Mouse (Mus musculus) spleen, embryonic (tissue): ENCODE results near the gene Axin1.

Source experiments
- CTCF ChIA-PET: fragments of 350-600 bp; sonication (Branson Sonifier 250); formaldehyde crosslinking; loops from one replicate; lab custom pipeline; 2022; lab: Charles Lee

The Axin1 gene

GRCm38 (mm10) chr17:26235077-26235815, 96.8 kb downstream of the Axin1 start:
- CTCF ChIA-PET: no interaction called here

- CTCF ChIA-PET: no interaction called here
Observed at GRCm38 (mm10) chr17:26237667-26238066, 99.2 kb downstream of the Axin1 start.

GRCm38 (mm10) chr17:26239551-26239950, 101.1 kb downstream of the Axin1 start:
- CTCF ChIA-PET: no interaction called here

- CTCF ChIA-PET: no interaction called here
Observed at GRCm38 (mm10) chr17:26240120-26240790, 101.8 kb downstream of the Axin1 start.

DNA sequence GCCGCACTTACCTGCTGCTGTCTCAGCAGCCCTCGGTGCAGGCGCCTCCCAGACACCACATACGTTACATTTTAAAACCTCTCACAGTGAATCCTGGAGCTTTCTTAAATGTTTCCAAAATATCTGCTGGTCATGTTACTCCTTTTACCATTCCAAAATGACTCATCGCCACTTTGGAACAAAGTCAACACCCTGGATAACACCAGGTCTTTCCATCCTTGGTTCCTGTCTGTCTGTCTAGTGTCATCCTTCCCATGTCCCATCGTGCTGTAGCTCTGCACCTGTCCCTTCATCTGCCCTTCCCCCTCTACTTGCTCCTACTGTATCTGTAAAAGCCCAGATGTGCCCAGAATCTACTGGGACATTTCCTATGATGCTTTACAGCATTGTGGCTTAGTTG, 102.5 kb downstream of the Axin1 start:
- CTCF ChIA-PET: no interaction called here

GRCm38 (mm10) chr17:26243471-26244100, 105.1 kb downstream of the Axin1 start:
- CTCF ChIA-PET: no interaction called here

DNA sequence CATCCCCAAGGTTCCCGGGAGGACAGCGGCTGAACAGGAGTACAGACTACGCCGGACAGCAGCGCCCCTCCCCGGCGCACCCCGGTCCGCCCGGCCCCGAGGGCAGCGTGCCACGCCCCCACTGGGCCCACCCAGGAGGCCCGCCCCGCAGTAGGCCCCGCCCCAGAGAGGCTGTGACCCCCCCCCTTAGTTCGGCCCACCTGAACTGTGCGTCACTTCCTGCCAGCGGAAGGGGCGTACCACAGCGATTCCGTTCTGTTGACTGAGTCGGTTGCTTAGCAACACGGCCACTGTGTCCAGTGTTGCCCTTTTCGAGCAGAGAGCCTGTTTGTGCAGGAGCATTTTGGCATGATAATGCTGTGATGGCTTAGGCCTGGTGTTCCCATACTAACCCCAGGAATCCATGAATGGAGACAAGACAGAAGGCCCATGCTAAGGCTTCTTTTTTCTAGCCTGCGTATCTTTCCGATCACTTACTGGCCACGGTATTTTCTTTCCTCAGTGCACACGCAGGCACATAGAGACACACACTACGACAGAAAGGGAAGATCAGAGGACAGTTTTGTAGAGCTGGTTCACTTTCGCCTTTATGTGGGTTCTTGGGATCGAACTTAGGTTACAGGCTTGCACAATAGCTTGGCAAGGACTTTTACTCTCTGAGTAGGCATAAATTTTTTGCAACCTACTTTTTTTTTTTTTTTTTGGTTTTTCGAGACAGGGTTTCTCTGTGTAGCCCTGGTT, 105.8 kb downstream of the Axin1 start, which contains the start of gene Fam234a:
Gene Fam234a (minus strand): TSS at position 142 of the 741 bp plus-strand sequence.
- CTCF ChIA-PET: interaction anchor here (0.6 kb wide), 1 partner anchor 122 kb away, joined by 3 read pairs; no protein-coding TSS in a partner anchor
